Mouse (Mus musculus): ENCODE measurements around the gene Olfr427. TPM values are rescaled to one million over a fixed set of nuclear protein-coding genes. Genes with fewer than 3 reads are reported as not detected.

Gene Olfr427
- polyA plus RNA-seq, 1 experiment from 2014 or later = not detected

Other genes with a start within 250 kb of the Olfr427 start
- 0.24 and 0.45 TPM in 2 replicates for gene Ifi211, start 183.8 kb upstream of the Olfr427 start, polyA plus RNA-seq (2015; fragmentation: Nextera tagmentation; extraction: Ambion mirVana)
- 1.1 and 1.2 TPM in 2 replicates for gene Mndal, start 154.4 kb upstream of the Olfr427 start, polyA plus RNA-seq (2015; fragmentation: Nextera tagmentation; extraction: Ambion mirVana)
- gene Ifi203, start 154.2 kb upstream of the Olfr427 start, polyA plus RNA-seq (2015; fragmentation: Nextera tagmentation; extraction: Ambion mirVana) = 0.35 and 0.47 TPM in 2 replicates
- gene Ifi202b, start 114.1 kb upstream of the Olfr427 start, polyA plus RNA-seq (2015; fragmentation: Nextera tagmentation; extraction: Ambion mirVana) = 0.10 TPM in 1 of 2 replicates, not detected in the other
- gene Ifi205, start 65.1 kb upstream of the Olfr427 start, polyA plus RNA-seq (2015; fragmentation: Nextera tagmentation; extraction: Ambion mirVana) = not detected in 2 replicates
- not detected in 2 replicates for gene Olfr433, start 56.2 kb upstream of the Olfr427 start, polyA plus RNA-seq (2015; fragmentation: Nextera tagmentation; extraction: Ambion mirVana)
- gene Olfr432, start 47.7 kb upstream of the Olfr427 start, polyA plus RNA-seq (2015; fragmentation: Nextera tagmentation; extraction: Ambion mirVana) = not detected in 2 replicates
- not detected in 2 replicates for gene Olfr430, start 30.3 kb upstream of the Olfr427 start, polyA plus RNA-seq (2015; fragmentation: Nextera tagmentation; extraction: Ambion mirVana)
- gene Olfr429, start 12.6 kb upstream of the Olfr427 start, polyA plus RNA-seq (2015; fragmentation: Nextera tagmentation; extraction: Ambion mirVana) = not detected in 2 replicates
- gene Olfr231, start 24.3 kb downstream of the Olfr427 start, polyA plus RNA-seq (2015; fragmentation: Nextera tagmentation; extraction: Ambion mirVana) = not detected in 2 replicates
- not detected in 2 replicates for gene Olfr424, start 34.6 kb downstream of the Olfr427 start, polyA plus RNA-seq (2015; fragmentation: Nextera tagmentation; extraction: Ambion mirVana)
- gene Olfr420, start 58.7 kb downstream of the Olfr427 start, polyA plus RNA-seq (2015; fragmentation: Nextera tagmentation; extraction: Ambion mirVana) = not detected in 2 replicates
- 0.06 and 0.16 TPM in 2 replicates for gene Spta1, start 75.9 kb downstream of the Olfr427 start, polyA plus RNA-seq (2015; fragmentation: Nextera tagmentation; extraction: Ambion mirVana)
- not detected in 2 replicates for gene Olfr419, start 155.2 kb downstream of the Olfr427 start, polyA plus RNA-seq (2015; fragmentation: Nextera tagmentation; extraction: Ambion mirVana)
- gene Mptx1, start 233.6 kb downstream of the Olfr427 start, polyA plus RNA-seq (2015; fragmentation: Nextera tagmentation; extraction: Ambion mirVana) = not detected in 2 replicates